Mouse (Mus musculus) myocyte (in vitro differentiated cells): Measurements from ENCODE around the gene Tm7sf2. TPM values are rescaled to one million over a fixed set of nuclear protein-coding genes. Genes with fewer than 3 reads are reported as not detected.

Source experiments
- H3K27me3 ChIP-seq: one replicate; pipeline ENCODE4 v1.6.1; 2011; ENCODE audit not compliant: control insufficient read depth, insufficient read depth, insufficient read length
- H3K36me3 ChIP-seq: one replicate; pipeline ENCODE4 v1.6.1; 2011; ENCODE audit not compliant: control insufficient read depth, insufficient read depth
- H3K4me2 ChIP-seq: one replicate; pipeline ENCODE4 v1.6.1; 2011; ENCODE audit warnings: low read depth, control low read depth
- H3K4me3 ChIP-seq: one replicate; pipeline ENCODE4 v1.5.1; 2011; ENCODE audit warnings: mild to moderate bottlenecking, control low read depth, moderate library complexity
- H3K79me2 ChIP-seq: one replicate; pipeline ENCODE4 v1.6.1; 2011; ENCODE audit not compliant: control insufficient read depth, insufficient read depth
- H3ac ChIP-seq: one replicate; pipeline ENCODE4 v1.6.1; 2011; ENCODE audit not compliant: control insufficient read depth, insufficient read length
- CEBPB ChIP-seq: IDR thresholded peaks from 2 replicates; pipeline ENCODE4 v1.6.1; 2011; ENCODE audit warnings: mild to moderate bottlenecking, moderate library complexity; ENCODE audit not compliant: poor library complexity, insufficient read depth, severe bottlenecking
- E2F4 ChIP-seq: IDR thresholded peaks from one replicate; pipeline ENCODE4 v1.6.1; 2011; ENCODE audit warnings: mild to moderate bottlenecking, control low read depth, moderate library complexity; ENCODE audit not compliant: insufficient read depth
- MAX ChIP-seq: IDR thresholded peaks from one replicate; pipeline ENCODE4 v1.6.1; 2011; ENCODE audit warnings: low read depth, mild to moderate bottlenecking, control low read depth
- MYOD1 ChIP-seq, 3 experiments: IDR thresholded peaks; one replicate each; pipeline ENCODE4 v1.6.1; 2011; ENCODE audit warnings: control low read depth in 2 of 3, low read depth in 2 of 3, mild to moderate bottlenecking in 2 of 3, moderate library complexity in 1 of 3; ENCODE audit not compliant: insufficient read length in 2 of 3, control insufficient read depth in 1 of 3
- MYOG ChIP-seq, 3 experiments: IDR thresholded peaks; one replicate each; pipeline ENCODE4 v1.6.1; 2011; ENCODE audit warnings: control low read depth in 2 of 3, low read depth in 2 of 3, mild to moderate bottlenecking in 2 of 3; ENCODE audit not compliant: insufficient read length in 2 of 3, control insufficient read depth in 1 of 3, insufficient read depth in 1 of 3
- POLR2A ChIP-seq: IDR thresholded peaks from one replicate; pipeline ENCODE4 v1.6.1; 2011; ENCODE audit warnings: low read depth, mild to moderate bottlenecking, control low read depth, moderate library complexity; ENCODE audit not compliant: insufficient read length
- POLR2AphosphoS2 ChIP-seq: IDR thresholded peaks from one replicate; pipeline ENCODE4 v1.6.1; 2011; ENCODE audit warnings: low read depth, control low read depth; ENCODE audit not compliant: insufficient read length
- REST ChIP-seq: IDR thresholded peaks from one replicate; pipeline ENCODE4 v1.6.1; 2011; ENCODE audit warnings: mild to moderate bottlenecking, control low read depth, moderate library complexity; ENCODE audit not compliant: insufficient read depth, insufficient read length
- SRF ChIP-seq: IDR thresholded peaks from one replicate; pipeline ENCODE4 v1.6.1; 2011; ENCODE audit warnings: low read depth; ENCODE audit not compliant: control insufficient read depth, insufficient read length
- TCF12 ChIP-seq: IDR thresholded peaks from one replicate; pipeline ENCODE4 v1.6.1; 2011; ENCODE audit warnings: mild to moderate bottlenecking, control low read depth; ENCODE audit not compliant: poor library complexity, insufficient read depth, severe bottlenecking
- TCF3 ChIP-seq: IDR thresholded peaks from one replicate; pipeline ENCODE4 v1.6.1; 2011; ENCODE audit warnings: low read depth, control low read depth; ENCODE audit not compliant: insufficient read length
- USF1 ChIP-seq: IDR thresholded peaks from one replicate; pipeline ENCODE4 v1.6.1; 2011; ENCODE audit warnings: low read depth, mild to moderate bottlenecking, control low read depth, moderate library complexity
- polyA plus RNA-seq: library from polyadenylated mRNA; unstranded; fragments of >200 nt; fragmentation: generic; extraction: Trizol; gene quantifications from one replicate; pipeline ENCODE4 v1.2.1, GENCODE M21; 2012; ENCODE audit warnings: missing spikeins

Tm7sf2 gene
- polyA plus RNA-seq, 1 experiment = 37.1 TPM

GRCm38 (mm10) chr19:6035966-6036585 lies 32.1 kb downstream of the Tm7sf2 start:
- Histone ChIP-seq H3K27me3 (no peaks in the 10 kb centered on the region), H3K4me2 (no peak overlapping the region), H3ac (no peak overlapping the region), H3K79me2 (no peaks in the 10 kb centered on the region), H3K4me3 (no peak overlapping the region), H3K36me3 (no peaks in the 10 kb centered on the region)
- no peak for TF ChIP-seq CEBPB
- no peak for TF ChIP-seq POLR2AphosphoS2
- no peak for TF ChIP-seq POLR2A
- TF ChIP-seq MYOD1 (IDR thresholded peaks at IDR 0.05; ENCODE audit: control insufficient read depth in 1 of 3, insufficient read length in 2 of 3, low read depth in 2 of 3) = no peak
- no peak for TF ChIP-seq MAX
- TF ChIP-seq USF1 = no peak
- TF ChIP-seq REST = no peak
- TF ChIP-seq TCF12 = no peak
- TF ChIP-seq TCF3 = no peak
- TF ChIP-seq E2F4 = no peak
- TF ChIP-seq MYOG (IDR thresholded peaks at IDR 0.05; ENCODE audit: control insufficient read depth in 1 of 3, insufficient read depth in 1 of 3, insufficient read length in 2 of 3, low read depth in 2 of 3) = no peak
- TF ChIP-seq SRF = no peak

DNA sequence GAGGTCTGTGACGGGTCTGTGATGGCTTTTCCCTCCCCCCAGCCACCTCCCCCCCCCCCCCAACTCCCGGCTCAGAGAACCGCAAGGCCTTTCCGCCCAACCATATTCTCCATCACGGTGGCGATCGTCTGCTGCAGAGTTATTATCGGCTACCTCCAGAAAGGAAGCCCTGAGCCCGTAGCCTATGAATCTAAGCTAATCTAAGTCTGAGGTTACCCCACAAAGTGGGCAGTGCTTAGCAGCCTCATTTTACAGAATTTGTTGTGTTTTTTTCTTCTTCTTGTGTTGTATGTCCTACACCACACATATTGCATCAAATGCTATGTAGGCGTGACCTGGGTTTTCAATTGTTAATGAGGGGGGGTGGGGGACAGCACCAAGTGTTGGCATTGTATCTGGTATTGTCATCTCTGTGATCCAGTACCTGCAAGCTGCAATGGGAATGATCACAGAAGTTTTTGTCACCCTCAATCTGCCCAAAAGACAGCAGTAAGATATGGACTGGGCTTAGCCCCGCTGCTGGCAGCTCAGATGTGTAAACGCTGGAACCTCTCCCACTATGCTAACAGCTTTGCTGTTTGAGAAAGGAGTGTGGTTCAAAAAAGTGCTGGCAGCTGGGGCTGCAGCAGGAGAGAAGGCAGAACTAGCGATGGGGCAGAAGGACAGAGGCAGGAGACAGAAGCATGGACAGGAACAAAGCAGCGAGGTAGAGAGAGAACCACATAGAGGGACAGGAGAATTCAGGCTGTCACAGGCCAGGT lies 37.5 kb downstream of the Tm7sf2 start:
- H3K4me2 ChIP-seq = no peak overlapping the region
- no peaks in the 10 kb centered on the region for H3K36me3 ChIP-seq
- TF ChIP-seq MYOG (IDR thresholded peaks at IDR 0.05; ENCODE audit: control insufficient read depth in 1 of 3, insufficient read depth in 1 of 3, insufficient read length in 2 of 3, low read depth in 2 of 3) (no peak), POLR2AphosphoS2 (no peak), MAX (no peak), CEBPB (no peak), TCF12 (no peak), SRF (no peak), USF1 (no peak), E2F4 (no peak), POLR2A (no peak), MYOD1 (IDR thresholded peaks at IDR 0.05; ENCODE audit: control insufficient read depth in 1 of 3, insufficient read length in 2 of 3, low read depth in 2 of 3) (no peak), TCF3 (no peak), REST (no peak)
- peaks cover 6% of the 10 kb centered on the region for H3K27me3 ChIP-seq
- H3K79me2 ChIP-seq = no peaks in the 10 kb centered on the region
- no peak overlapping the region for H3K4me3 ChIP-seq
- H3ac ChIP-seq = no peak overlapping the region

DNA sequence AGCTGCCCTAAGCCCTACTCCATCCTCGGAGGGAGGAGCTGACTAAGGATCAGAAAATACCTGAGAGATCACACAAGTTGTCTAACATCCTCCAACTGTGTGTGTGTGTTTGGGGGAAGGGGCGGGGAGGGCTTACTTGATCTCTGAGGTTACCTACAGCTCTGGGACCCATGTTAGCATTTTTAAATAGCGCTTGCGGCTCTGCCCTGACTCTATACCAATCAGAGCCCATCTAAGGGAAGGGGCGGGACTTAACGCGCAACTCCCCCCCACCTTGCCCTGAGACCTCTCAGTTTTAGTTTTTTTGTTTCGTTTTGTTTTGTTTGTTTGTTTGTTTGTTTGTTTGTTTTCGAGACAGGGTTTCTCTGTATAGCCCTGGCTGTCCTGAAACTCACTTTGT lies 38.7 kb downstream of the Tm7sf2 start:
- Histone ChIP-seq H3K27me3 (peaks cover 10% of the 10 kb centered on the region), H3K4me3 (no peak overlapping the region), H3ac (no peak overlapping the region), H3K4me2 (no peak overlapping the region), H3K79me2 (no peaks in the 10 kb centered on the region), H3K36me3 (no peaks in the 10 kb centered on the region)
- TF ChIP-seq TCF3 (no peak), MYOD1 (IDR thresholded peaks at IDR 0.05; ENCODE audit: control insufficient read depth in 1 of 3, insufficient read length in 2 of 3, low read depth in 2 of 3) (no peak), USF1 (no peak), CEBPB (no peak), TCF12 (no peak), E2F4 (no peak), POLR2A (no peak), REST (no peak), SRF (no peak), MAX (no peak), MYOG (IDR thresholded peaks at IDR 0.05; ENCODE audit: control insufficient read depth in 1 of 3, insufficient read depth in 1 of 3, insufficient read length in 2 of 3, low read depth in 2 of 3) (no peak), POLR2AphosphoS2 (no peak)

GRCm38 (mm10) chr19:6028991-6029390 lies 39.2 kb downstream of the Tm7sf2 start:
- Histone ChIP-seq H3ac (no peak overlapping the region), H3K4me2 (no peak overlapping the region), H3K36me3 (no peaks in the 10 kb centered on the region), H3K4me3 (no peak overlapping the region), H3K79me2 (no peaks in the 10 kb centered on the region), H3K27me3 (peaks cover 10% of the 10 kb centered on the region)
- TF ChIP-seq E2F4 (no peak), POLR2A (no peak), TCF3 (no peak), MAX (no peak)
